Mouse (Mus musculus) sigmoid colon, adult 10 weeks (tissue): ENCODE measurements around the gene Farp2. TPM values are rescaled to one million over a fixed set of nuclear protein-coding genes. Genes with fewer than 3 reads are reported as not detected.

ENCODE experiments used
- polyA plus RNA-seq: library from polyadenylated mRNA; stranded (reverse); fragments of 350-450 nt; fragmentation: Illumina TruSeq; extraction: RNeasy Lipid Tissue Mini Kit (QIAGEN cat#74804); gene quantifications from one replicate; pipeline ENCODE4 v1.2.3, GENCODE M21; 2014; ENCODE audit warnings: low read depth, low replicate concordance

The Farp2 gene
- polyA plus RNA-seq = 19.9 TPM

GRCm38 (mm10) chr1:93511585-93512350 lies at the start of gene Farp2:
Gene Farp2 (plus strand): TSS chr1:93512079.

DNA sequence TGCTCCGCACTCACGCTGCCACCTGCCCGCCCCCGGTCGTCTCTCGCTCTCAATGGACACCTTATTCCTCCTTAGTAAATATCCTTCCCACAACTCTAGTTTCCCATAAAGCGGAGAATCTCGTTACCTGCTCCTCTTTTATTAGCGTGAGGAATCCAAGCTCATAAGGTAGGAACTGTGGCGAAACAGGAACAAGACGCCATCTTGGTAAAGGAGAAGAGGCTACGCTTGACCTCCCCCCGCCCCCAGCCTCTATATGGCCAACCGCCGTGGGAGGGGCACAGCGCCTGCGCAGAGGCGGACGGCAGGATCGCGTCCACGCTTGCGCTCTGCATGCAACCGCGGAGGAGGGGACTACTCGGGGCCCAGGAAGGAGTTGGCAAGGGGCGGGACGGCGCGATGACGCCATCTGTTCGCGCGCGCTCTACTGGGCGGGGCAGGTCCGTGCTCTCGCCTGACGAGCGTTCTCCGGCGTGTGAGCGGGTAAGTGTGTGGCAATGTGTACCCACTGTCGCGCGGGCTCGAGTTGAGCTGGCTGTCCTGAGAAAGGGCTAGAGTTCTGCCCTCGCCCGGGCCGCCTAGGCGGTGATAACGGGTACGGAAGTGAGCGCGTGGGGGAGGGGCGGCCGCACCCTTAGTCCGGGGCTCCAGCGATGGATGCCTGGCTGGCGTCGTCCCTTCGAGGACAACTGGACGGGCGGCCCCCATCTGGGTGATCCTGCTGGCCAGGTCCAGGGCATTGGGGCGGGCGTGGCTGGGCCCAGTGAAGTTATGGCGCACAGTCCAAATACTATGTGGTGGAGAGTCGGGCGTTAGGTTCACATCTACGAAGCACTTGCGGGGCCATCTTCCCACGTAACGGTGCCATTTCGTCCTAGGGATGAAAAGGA lies 33.0 kb upstream of the Farp2 start, which contains the start of gene Hdlbp:
Hdlbp (minus strand) TSS at position 230 of the 890 bp plus-strand sequence.

DNA sequence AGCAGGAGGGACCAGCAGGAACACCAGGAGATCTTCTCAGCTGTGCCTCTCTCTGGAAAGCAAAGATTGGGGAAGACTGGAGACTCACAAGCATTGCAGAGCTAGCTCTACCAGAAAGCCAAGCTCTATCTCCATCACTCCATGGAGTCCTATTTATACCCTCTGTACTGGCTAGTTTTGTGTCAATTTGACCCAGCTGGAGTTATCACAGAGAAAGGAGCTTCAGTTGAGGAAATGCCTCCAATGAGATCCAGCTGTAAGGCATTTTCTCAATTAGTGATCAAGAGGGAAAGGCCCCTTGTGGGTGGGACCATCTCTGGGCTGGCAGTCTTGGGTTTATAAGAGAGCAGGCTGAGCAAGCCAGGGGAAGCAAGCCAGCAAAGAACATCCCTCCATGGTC lies 146.7 kb downstream of the Farp2 start, which contains the start of gene Stk25:
Stk25 (minus strand) TSS at position 101 of the 400 bp plus-strand sequence.

Other genes starting within 250 kb of the Farp2 start
- gene Mterf4, start 206.2 kb upstream of the Farp2 start, polyA plus RNA-seq = 17.4 TPM
- gene Ppp1r7, start 169.2 kb upstream of the Farp2 start, polyA plus RNA-seq = 84.3 TPM
- 1.7 TPM for gene Pask, start 168.6 kb upstream of the Farp2 start, polyA plus RNA-seq
- gene Ano7, start 138.1 kb upstream of the Farp2 start, polyA plus RNA-seq = 34.6 TPM
- 165 TPM for gene Hdlbp, start 33.3 kb upstream of the Farp2 start, polyA plus RNA-seq
- gene Stk25, start 146.6 kb downstream of the Farp2 start, polyA plus RNA-seq = 59.6 TPM
- 0.69 TPM for gene Bok, start 173.6 kb downstream of the Farp2 start, polyA plus RNA-seq
- 46.1 TPM for gene Atg4b, start 239.4 kb downstream of the Farp2 start, polyA plus RNA-seq
- gene Thap4, start 242.8 kb downstream of the Farp2 start, polyA plus RNA-seq = 24.9 TPM